Mouse (Mus musculus): ENCODE data around the gene Akr1c13. TPM values are rescaled to one million over a fixed set of nuclear protein-coding genes. Genes with fewer than 3 reads are reported as not detected.

The Akr1c13 gene
- polyA plus RNA-seq, 1 experiment from 2014 or later = 0.60 TPM

Other genes with a start within 250 kb of the Akr1c13 start
- gene Ucn3, start 245.8 kb upstream of the Akr1c13 start, polyA plus RNA-seq (2016; fragmentation: Nextera tagmentation; extraction: Ambion mirVana) = not detected in 2 replicates
- gene Akr1c14, start 142.1 kb upstream of the Akr1c13 start, polyA plus RNA-seq (2016; fragmentation: Nextera tagmentation; extraction: Ambion mirVana) = 0.15 and 0.33 TPM in 2 replicates
- gene Akr1c18, start 40.5 kb upstream of the Akr1c13 start, polyA plus RNA-seq (2016; fragmentation: Nextera tagmentation; extraction: Ambion mirVana) = not detected in 2 replicates
- 0.31 and 0.54 TPM in 2 replicates for gene Akr1c19, start 37.5 kb downstream of the Akr1c13 start, polyA plus RNA-seq (2016; fragmentation: Nextera tagmentation; extraction: Ambion mirVana)
- 0.25 and 0.35 TPM in 2 replicates for gene Akr1c12, start 88.3 kb downstream of the Akr1c13 start, polyA plus RNA-seq (2016; fragmentation: Nextera tagmentation; extraction: Ambion mirVana)
- not detected in 2 replicates for gene Akr1c6, start 243.2 kb downstream of the Akr1c13 start, polyA plus RNA-seq (2016; fragmentation: Nextera tagmentation; extraction: Ambion mirVana)